In genomic region chr2:150663255-150663654, GRCm38 (mm10) we compare ENCODE assay signal across 8 mouse cellular contexts. TPM values are rescaled to one million over a fixed set of nuclear protein-coding genes. Genes with fewer than 3 reads are reported as not detected.
A peak's percentile ranks its signal among the peaks of the same experiment; 100 is the strongest.
DNase-seq lines count a peak whose midpoint lies in the region; ATAC-seq and TF ChIP-seq lines count a peak whose summit lies in the region.

No protein-coding gene starts in this region.

- H3K4me2 ChIP-seq in liver, postnatal 0 days (ENCODE audit: low read depth, low read length): peak overlapping the region; percentile 96

- H3K27ac ChIP-seq in liver, postnatal 0 days (ENCODE audit: low read depth): peak overlapping the region; percentile 84

- peaks cover 14% of the 10 kb centered on the region for H3K36me3 ChIP-seq in liver, postnatal 0 days (replicated peaks; ENCODE audit: insufficient read depth, low read length)

- H3K9me3 ChIP-seq in liver, postnatal 0 days (ENCODE audit: low read length): no peaks in the 10 kb centered on the region

- peak; percentile 76 for DNase-seq in layer of hippocampus, adult 9-11 months
- no peak for DNase-seq in layer of hippocampus, adult 9-10 months (ENCODE audit: low spot score)
- peak; percentile 60 for DNase-seq in c-Kit-positive CD71-positive TER-119-positive erythroid progenitor cells, embryonic 14.5 days (ENCODE audit: low spot score)
- peak; percentile 76 to 77 for DNase-seq in heart, adult 9 months (ENCODE audit: low spot score in 2 of 2)
- DNase-seq in liver, postnatal 0 days: no peak
- DNase-seq in spleen, adult 18-20 months: no peak
- no peak for DNase-seq in cerebellum, adult 18-20 months

- TF ChIP-seq EP300 in liver, postnatal 0 days (IDR thresholded peaks at IDR 0.05; ENCODE audit: low read depth): no peak

- 66% methylated on average over 9 of the region's 9 CpGs for WGBS in liver, postnatal 0 days (ENCODE audit: insufficient replicate concordance)

- no peaks in the 10 kb centered on the region for H3K27me3 ChIP-seq in liver, postnatal 0 days (ENCODE audit: insufficient read depth, low read length)

- no peak for ATAC-seq in liver, postnatal 0 days
- ATAC-seq in CD4-positive, CD25-positive, alpha-beta regulatory T cell, adult 4 months: no peak

- no peak for TF ChIP-seq CTCF in liver, postnatal 0 days (IDR thresholded peaks at IDR 0.05; ENCODE audit: low read depth)

- H3K4me1 ChIP-seq in liver, postnatal 0 days (ENCODE audit: insufficient read depth): peaks cover 44% of the 10 kb centered on the region

- no peak overlapping the region for H3K4me3 ChIP-seq in liver, postnatal 0 days (ENCODE audit: low read depth, low read length)

- no peak overlapping the region for H3K9ac ChIP-seq in liver, postnatal 0 days (replicated peaks)

RNA-seq across cellular contexts. Expression of gene Acss1, which starts 5.0 kb away (rescaled TPM):
- polyA plus RNA-seq in liver, postnatal 0 days (2015; fragmentation: Nextera tagmentation; extraction: Ambion mirVana): 15.7 and 16.7 TPM in 2 replicates
- polyA plus RNA-seq in CD4-positive, CD25-positive, alpha-beta regulatory T cell, adult 4 months (2017; shearing (Covaris generic)): 10 to 100 TPM; 13.8 to 21.7 TPM

RNA-seq across cellular contexts. Expression of gene Vsx1, which starts 25.9 kb away (rescaled TPM):
- polyA plus RNA-seq in liver, postnatal 0 days (2015; fragmentation: Nextera tagmentation; extraction: Ambion mirVana): not detected in 2 replicates
- not detected for polyA plus RNA-seq in CD4-positive, CD25-positive, alpha-beta regulatory T cell, adult 4 months (2017; shearing (Covaris generic))

RNA-seq across cellular contexts. Expression of gene Apmap, which starts 54.9 kb away (rescaled TPM):
- polyA plus RNA-seq in liver, postnatal 0 days (2015; fragmentation: Nextera tagmentation; extraction: Ambion mirVana): 38.4 and 46.0 TPM in 2 replicates
- polyA plus RNA-seq in CD4-positive, CD25-positive, alpha-beta regulatory T cell, adult 4 months (2017; shearing (Covaris generic)): 10 to 100 TPM; 13.0 to 16.6 TPM

Comparison
In these comparisons a context has a peak if more than half of its experiments do, and no peak if none do; other contexts are left out.
1. DNase-seq: peak in layer of hippocampus, adult 9-11 months (single experiment), c-Kit-positive CD71-positive TER-119-positive erythroid progenitor cells, embryonic 14.5 days (single experiment) and heart, adult 9 months (2 of 2); none in layer of hippocampus, adult 9-10 months (single experiment), liver, postnatal 0 days (single experiment), spleen, adult 18-20 months (0 of 2) and cerebellum, adult 18-20 months (0 of 2).